Mouse (Mus musculus): ENCODE results near the gene Grhpr. TPM values are rescaled to one million over a fixed set of nuclear protein-coding genes. Genes with fewer than 3 reads are reported as not detected.

Gene Grhpr
- polyA plus RNA-seq, 1 experiment: 71.1 TPM

Other genes with a start within 250 kb of the Grhpr start
- 6.9 TPM for gene Zcchc7, start 225.5 kb upstream of the Grhpr start, polyA plus RNA-seq (2012; fragmentation: generic; extraction: Trizol)
- 5.1 TPM for gene Zbtb5, start 31.0 kb downstream of the Grhpr start, polyA plus RNA-seq (2012; fragmentation: generic; extraction: Trizol)
- gene Polr1e, start 37.2 kb downstream of the Grhpr start, polyA plus RNA-seq (2012; fragmentation: generic; extraction: Trizol): 18.8 TPM
- gene Fbxo10, start 103.2 kb downstream of the Grhpr start, polyA plus RNA-seq (2012; fragmentation: generic; extraction: Trizol): 7.8 TPM
- 311 TPM for gene Tomm5, start 126.7 kb downstream of the Grhpr start, polyA plus RNA-seq (2012; fragmentation: generic; extraction: Trizol)
- 45.8 TPM for gene Frmpd1, start 203.5 kb downstream of the Grhpr start, polyA plus RNA-seq (2012; fragmentation: generic; extraction: Trizol)